Mouse (Mus musculus): ENCODE data around the gene Ush2a. TPM values are rescaled to one million over a fixed set of nuclear protein-coding genes. Genes with fewer than 3 reads are reported as not detected.
A peak's percentile ranks its signal among the peaks of the same experiment; 100 is the strongest.

Gene Ush2a
- polyA plus RNA-seq, 1 experiment from 2014 or later = 0.06 TPM

GRCm38 (mm10) chr1:188910656-188911055, 648.8 kb downstream of the Ush2a start:
- no peak overlapping the region for H3K4me2 ChIP-seq (replicated peaks; ENCODE audit: low read depth, low read length)
- TF ChIP-seq EP300 (IDR thresholded peaks at IDR 0.05) (no peak), CTCF (IDR thresholded peaks at IDR 0.05) (no peak)
- no peaks in the 10 kb centered on the region for H3K4me1 ChIP-seq (ENCODE audit: insufficient read depth, low read depth, low read length)
- no peaks in the 10 kb centered on the region for H3K9me3 ChIP-seq (ENCODE audit: low read length)
- no peak overlapping the region for H3K9ac ChIP-seq (replicated peaks; ENCODE audit: low read depth)
- H3K4me3 ChIP-seq (ENCODE audit: low read depth, low read length) = no peak overlapping the region
- no peaks in the 10 kb centered on the region for H3K27me3 ChIP-seq (replicated peaks; ENCODE audit: insufficient read depth, low read length)
- H3K36me3 ChIP-seq (ENCODE audit: insufficient read depth, low read length) = no peaks in the 10 kb centered on the region
- ATAC-seq (no peak), DNase-seq (ENCODE audit: low spot score) (no peak)
- no peak overlapping the region for H3K27ac ChIP-seq (ENCODE audit: low read length)
- WGBS = 80% methylated on average over 11 of the region's 11 CpGs

- Histone ChIP-seq H3K4me1 (ENCODE audit: insufficient read depth, low read depth, low read length) (no peaks in the 10 kb centered on the region), H3K9ac (replicated peaks; ENCODE audit: low read depth) (no peak overlapping the region), H3K9me3 (ENCODE audit: low read length) (no peaks in the 10 kb centered on the region), H3K27me3 (replicated peaks; ENCODE audit: insufficient read depth, low read length) (no peaks in the 10 kb centered on the region), H3K4me2 (replicated peaks; ENCODE audit: low read depth, low read length) (no peak overlapping the region), H3K4me3 (ENCODE audit: low read depth, low read length) (no peak overlapping the region), H3K36me3 (ENCODE audit: insufficient read depth, low read length) (no peaks in the 10 kb centered on the region), H3K27ac (ENCODE audit: low read length) (no peak overlapping the region)
- ATAC-seq = no peak
- 24% methylated on average over 1 of the region's 1 CpGs for WGBS
- DNase-seq (ENCODE audit: low spot score) = no peak
- TF ChIP-seq CTCF (IDR thresholded peaks at IDR 0.05) (no peak), EP300 (IDR thresholded peaks at IDR 0.05) (no peak)
Observed at GRCm38 (mm10) chr1:188919946-188920345, 658.1 kb downstream of the Ush2a start.

GRCm38 (mm10) chr1:188937246-188937780, 675.5 kb downstream of the Ush2a start:
- TF ChIP-seq CTCF (IDR thresholded peaks at IDR 0.05) (no peak), EP300 (IDR thresholded peaks at IDR 0.05) (no peak)
- H3K4me3 ChIP-seq (ENCODE audit: low read depth, low read length) = no peak overlapping the region
- ATAC-seq (no peak), DNase-seq (ENCODE audit: low spot score) (no peak)
- WGBS = 90% methylated on average over 14 of the region's 14 CpGs
- H3K27ac ChIP-seq (ENCODE audit: low read length) = no peak overlapping the region
- H3K9me3 ChIP-seq (ENCODE audit: low read length) = no peaks in the 10 kb centered on the region
- no peaks in the 10 kb centered on the region for H3K27me3 ChIP-seq (replicated peaks; ENCODE audit: insufficient read depth, low read length)
- no peaks in the 10 kb centered on the region for H3K36me3 ChIP-seq (ENCODE audit: insufficient read depth, low read length)
- no peak overlapping the region for H3K9ac ChIP-seq (replicated peaks; ENCODE audit: low read depth)
- no peak overlapping the region for H3K4me2 ChIP-seq (replicated peaks; ENCODE audit: low read depth, low read length)
- H3K4me1 ChIP-seq (ENCODE audit: insufficient read depth, low read depth, low read length) = no peaks in the 10 kb centered on the region

GRCm38 (mm10) chr1:188945326-188945725, 683.5 kb downstream of the Ush2a start:
- Histone ChIP-seq H3K9ac (replicated peaks; ENCODE audit: low read depth) (no peak overlapping the region), H3K36me3 (ENCODE audit: insufficient read depth, low read length) (no peaks in the 10 kb centered on the region), H3K4me2 (replicated peaks; ENCODE audit: low read depth, low read length) (no peak overlapping the region; the same call in 1 of the 2 replicates), H3K27ac (ENCODE audit: low read length) (no peak overlapping the region), H3K9me3 (ENCODE audit: low read length) (no peaks in the 10 kb centered on the region), H3K4me1 (ENCODE audit: insufficient read depth, low read depth, low read length) (peaks cover 4% of the 10 kb centered on the region; the same call in 1 of the 2 replicates), H3K27me3 (replicated peaks; ENCODE audit: insufficient read depth, low read length) (no peaks in the 10 kb centered on the region), H3K4me3 (ENCODE audit: low read depth, low read length) (no peak overlapping the region)
- ATAC-seq (peak; percentile 43; the same call in 1 of the 2 replicates), DNase-seq (ENCODE audit: low spot score) (no peak)
- WGBS = 10% methylated on average over 8 of the region's 8 CpGs
- no peak for TF ChIP-seq CTCF (IDR thresholded peaks at IDR 0.05)
- no peak for TF ChIP-seq EP300 (IDR thresholded peaks at IDR 0.05)

GRCm38 (mm10) chr1:188946849-188947248, 685.0 kb downstream of the Ush2a start:
- Histone ChIP-seq H3K4me1 (ENCODE audit: insufficient read depth, low read depth, low read length) (peaks cover 4% of the 10 kb centered on the region; the same call in 1 of the 2 replicates), H3K27ac (ENCODE audit: low read length) (no peak overlapping the region), H3K27me3 (replicated peaks; ENCODE audit: insufficient read depth, low read length) (no peaks in the 10 kb centered on the region), H3K9me3 (ENCODE audit: low read length) (no peaks in the 10 kb centered on the region), H3K4me3 (ENCODE audit: low read depth, low read length) (no peak overlapping the region), H3K4me2 (replicated peaks; ENCODE audit: low read depth, low read length) (no peak overlapping the region), H3K36me3 (ENCODE audit: insufficient read depth, low read length) (no peaks in the 10 kb centered on the region), H3K9ac (replicated peaks; ENCODE audit: low read depth) (no peak overlapping the region)
- TF ChIP-seq CTCF (IDR thresholded peaks at IDR 0.05) = no peak
- no peak for TF ChIP-seq EP300 (IDR thresholded peaks at IDR 0.05)
- DNase-seq (ENCODE audit: low spot score) (no peak), ATAC-seq (no peak)
- 87% methylated on average over 11 of the region's 11 CpGs for WGBS

GRCm38 (mm10) chr1:188947794-188948193, 686.0 kb downstream of the Ush2a start:
- WGBS = 68% methylated on average over 5 of the region's 5 CpGs
- no peaks in the 10 kb centered on the region for H3K9me3 ChIP-seq (ENCODE audit: low read length)
- H3K4me3 ChIP-seq (ENCODE audit: low read depth, low read length) = no peak overlapping the region
- H3K27me3 ChIP-seq (replicated peaks; ENCODE audit: insufficient read depth, low read length) = no peaks in the 10 kb centered on the region
- no peak overlapping the region for H3K9ac ChIP-seq (replicated peaks; ENCODE audit: low read depth)
- H3K4me2 ChIP-seq (replicated peaks; ENCODE audit: low read depth, low read length) = no peak overlapping the region
- H3K36me3 ChIP-seq (ENCODE audit: insufficient read depth, low read length) = no peaks in the 10 kb centered on the region
- DNase-seq (ENCODE audit: low spot score) (no peak), ATAC-seq (no peak)
- H3K4me1 ChIP-seq (ENCODE audit: insufficient read depth, low read depth, low read length) = peaks cover 4% of the 10 kb centered on the region; the same call in 1 of the 2 replicates
- TF ChIP-seq CTCF (IDR thresholded peaks at IDR 0.05) (peak; percentile 51), EP300 (IDR thresholded peaks at IDR 0.05) (no peak)
- no peak overlapping the region for H3K27ac ChIP-seq (ENCODE audit: low read length)
